Mouse (Mus musculus) bone marrow, adult 2 months (tissue): ENCODE measurements around the gene Lsamp.

Experiments used
- CTCF ChIP-seq: fragments of 200-500 bp; IDR thresholded peaks from 2 replicates; pipeline ENCODE4 v1.5.1; 2011; ENCODE audit warnings: low read length, control low read depth; ENCODE audit not compliant: control insufficient read depth, insufficient read depth
- POLR2A ChIP-seq: fragments of 200-500 bp; IDR thresholded peaks from 2 replicates; pipeline ENCODE4 v1.6.1; 2011; ENCODE audit warnings: low read depth, mild to moderate bottlenecking, control low read depth, low read length, borderline replicate concordance; ENCODE audit not compliant: control insufficient read depth

DNA sequence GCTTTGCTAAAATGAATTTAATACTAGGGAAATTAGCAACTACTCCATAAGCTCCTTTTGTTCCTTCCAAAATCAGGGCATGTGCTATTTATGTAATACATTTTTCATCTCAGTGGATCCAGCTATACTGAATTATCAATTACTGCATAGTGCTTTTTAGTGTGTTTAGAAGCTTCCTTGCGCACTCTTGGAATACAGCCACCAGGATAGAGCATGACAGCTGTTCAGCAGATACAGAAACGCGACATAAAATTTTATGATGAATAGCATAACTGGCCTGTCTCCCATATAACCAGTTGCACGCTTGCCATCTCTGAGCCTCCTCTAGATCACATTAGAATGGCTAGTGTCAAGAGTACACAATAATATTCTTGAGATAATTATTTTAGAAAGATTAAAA is 894.1 kb downstream of the Lsamp start:
- TF ChIP-seq POLR2A = no peak
- no peak for TF ChIP-seq CTCF
